Mouse (Mus musculus): Measurements from ENCODE around the gene Adamts12.

The Adamts12 gene

GRCm38 (mm10) chr15:11287780-11288179, 223.2 kb downstream of the Adamts12 start:
- DNase-seq (ENCODE audit: low spot score in 2 of 2): no peak

- no peak for DNase-seq (ENCODE audit: low spot score in 2 of 2)
These were observed 227.7 kb downstream of the Adamts12 start for GRCm38 (mm10) chr15:11292246-11292645.

GRCm38 (mm10) chr15:11295016-11295415, 230.4 kb downstream of the Adamts12 start:
- no peak for DNase-seq (ENCODE audit: low spot score in 2 of 2)

GRCm38 (mm10) chr15:11297960-11298359, 233.4 kb downstream of the Adamts12 start:
- DNase-seq (ENCODE audit: low spot score in 2 of 2): no peak

GRCm38 (mm10) chr15:11317077-11317476, 252.5 kb downstream of the Adamts12 start:
- DNase-seq (ENCODE audit: low spot score in 2 of 2): no peak

- no peak for DNase-seq (ENCODE audit: low spot score in 2 of 2)
These were observed 255.9 kb downstream of the Adamts12 start for GRCm38 (mm10) chr15:11320481-11320880.

- no peak for DNase-seq (ENCODE audit: low spot score in 2 of 2)
These were observed 275.0 kb downstream of the Adamts12 start for GRCm38 (mm10) chr15:11339467-11340180.

GRCm38 (mm10) chr15:11355865-11356264, 291.3 kb downstream of the Adamts12 start:
- no peak for DNase-seq (ENCODE audit: low spot score in 2 of 2)

GRCm38 (mm10) chr15:11357501-11357900, 292.9 kb downstream of the Adamts12 start:
- DNase-seq (ENCODE audit: low spot score in 2 of 2): no peak

GRCm38 (mm10) chr15:11360888-11361287, 296.3 kb downstream of the Adamts12 start:
- no peak for DNase-seq (ENCODE audit: low spot score in 2 of 2)

- no peak for DNase-seq (ENCODE audit: low spot score in 2 of 2)
These were observed 297.2 kb downstream of the Adamts12 start for GRCm38 (mm10) chr15:11361824-11362223.

GRCm38 (mm10) chr15:11364112-11364511, 299.5 kb downstream of the Adamts12 start:
- no peak for DNase-seq (ENCODE audit: low spot score in 2 of 2)

GRCm38 (mm10) chr15:11364795-11365194, 300.2 kb downstream of the Adamts12 start:
- DNase-seq (ENCODE audit: low spot score in 2 of 2): no peak

- no peak for DNase-seq (ENCODE audit: low spot score in 2 of 2)
These were observed 305.0 kb downstream of the Adamts12 start for GRCm38 (mm10) chr15:11369572-11369971.

GRCm38 (mm10) chr15:11370477-11371085, 306.0 kb downstream of the Adamts12 start:
- no peak for DNase-seq (ENCODE audit: low spot score in 2 of 2)

- DNase-seq (ENCODE audit: low spot score in 2 of 2): no peak
These were observed 315.0 kb downstream of the Adamts12 start for GRCm38 (mm10) chr15:11379431-11380086.

GRCm38 (mm10) chr15:11380087-11380530, 315.5 kb downstream of the Adamts12 start:
- DNase-seq (ENCODE audit: low spot score in 2 of 2): no peak

- DNase-seq (ENCODE audit: low spot score in 2 of 2): no peak
These were observed 316.0 kb downstream of the Adamts12 start for GRCm38 (mm10) chr15:11380616-11381015.

- no peak for DNase-seq (ENCODE audit: low spot score in 2 of 2)
These were observed 318.0 kb downstream of the Adamts12 start for GRCm38 (mm10) chr15:11382585-11382984.

- no peak for DNase-seq (ENCODE audit: low spot score in 2 of 2)
These were observed 319.2 kb downstream of the Adamts12 start for GRCm38 (mm10) chr15:11383796-11384195.

GRCm38 (mm10) chr15:11392903-11393302, 328.3 kb downstream of the Adamts12 start:
- DNase-seq (ENCODE audit: low spot score in 2 of 2): no peak

- no peak for DNase-seq (ENCODE audit: low spot score in 2 of 2)
These were observed 331.8 kb downstream of the Adamts12 start for GRCm38 (mm10) chr15:11396421-11396820.
